Mouse (Mus musculus): Measurements from ENCODE around the gene Scube3. TPM values are rescaled to one million over a fixed set of nuclear protein-coding genes. Genes with fewer than 3 reads are reported as not detected.
"Not testable (repeated sequence)": the region's sequence is repeated elsewhere in the genome, so short reads cannot be mapped to it uniquely, and the experiment has no call there.

The Scube3 gene
- total RNA-seq, 2 experiments from 2014 or later, result 1.1 TPM

GRCm38 (mm10) chr17:28201982-28202381 lies 60.0 kb downstream of the Scube3 start:
- Histone ChIP-seq H3K4me3 (no peak overlapping the region), H3K27ac (no peak overlapping the region)
- no peak for TF ChIP-seq CTCF (conservative IDR thresholded peaks at IDR 0.05)
- DNase-seq (ENCODE audit: low spot score in 2 of 2), result no peak

- Histone ChIP-seq H3K4me3 (no peak overlapping the region), H3K27ac (no peak overlapping the region)
- TF ChIP-seq CTCF (conservative IDR thresholded peaks at IDR 0.05), result peak; percentile 86
- DNase-seq (ENCODE audit: low spot score in 2 of 2), result peak; percentile 39 to 65
Measured at GRCm38 (mm10) chr17:28204052-28204720, 62.2 kb downstream of the Scube3 start.

GRCm38 (mm10) chr17:28205443-28205842 lies 63.5 kb downstream of the Scube3 start:
- DNase-seq (ENCODE audit: low spot score in 2 of 2), result no peak
- TF ChIP-seq CTCF (conservative IDR thresholded peaks at IDR 0.05), result no peak
- no peak overlapping the region for H3K27ac ChIP-seq

GRCm38 (mm10) chr17:28207092-28207491 lies 65.2 kb downstream of the Scube3 start:
- Histone ChIP-seq H3K4me3 (no peak overlapping the region), H3K27ac (peak overlapping the region; percentile 75)
- no peak for TF ChIP-seq CTCF (conservative IDR thresholded peaks at IDR 0.05)
- DNase-seq (ENCODE audit: low spot score in 2 of 2), result no peak

More at GRCm38 (mm10) chr17:28205443-28205842, 63.5 kb downstream of the Scube3 start:
- no peak overlapping the region for H3K4me3 ChIP-seq

GRCm38 (mm10) chr17:28207591-28208313 lies 65.8 kb downstream of the Scube3 start, which contains the start of gene Def6:
Gene Def6 (plus strand): TSS chr17:28207778.
- Histone ChIP-seq H3K4me3 (peak within 1 kb of the TSS; percentile 50), H3K27ac (peak within 1 kb of the TSS; percentile 75)
- no peak for DNase-seq (ENCODE audit: low spot score in 2 of 2)
- peak; percentile 69 for TF ChIP-seq CTCF (conservative IDR thresholded peaks at IDR 0.05)

GRCm38 (mm10) chr17:28208314-28208612 lies 66.3 kb downstream of the Scube3 start:
- TF ChIP-seq CTCF (conservative IDR thresholded peaks at IDR 0.05), result no peak
- H3K4me3 ChIP-seq, result peak overlapping the region; percentile 50
- no peak for DNase-seq (ENCODE audit: low spot score in 2 of 2)
- peak overlapping the region; percentile 75 for H3K27ac ChIP-seq

GRCm38 (mm10) chr17:28209457-28210110 lies 67.6 kb downstream of the Scube3 start:
- no peak for DNase-seq (ENCODE audit: low spot score in 2 of 2)
- no peak for TF ChIP-seq CTCF (conservative IDR thresholded peaks at IDR 0.05)
- Histone ChIP-seq H3K4me3 (no peak overlapping the region), H3K27ac (no peak overlapping the region)

- no peak for TF ChIP-seq CTCF (conservative IDR thresholded peaks at IDR 0.05)
- H3K27ac ChIP-seq, result no peak overlapping the region
- no peak overlapping the region for H3K4me3 ChIP-seq
- DNase-seq (ENCODE audit: low spot score in 2 of 2), result no peak
Measured at GRCm38 (mm10) chr17:28211921-28212341, 70.0 kb downstream of the Scube3 start.

- DNase-seq (ENCODE audit: low spot score in 2 of 2), result no peak
- no peak for TF ChIP-seq CTCF (conservative IDR thresholded peaks at IDR 0.05)
- Histone ChIP-seq H3K27ac (no peak overlapping the region), H3K4me3 (no peak overlapping the region)
Measured at GRCm38 (mm10) chr17:28212391-28212790, 70.5 kb downstream of the Scube3 start.

- no peak overlapping the region for H3K4me3 ChIP-seq
- DNase-seq (ENCODE audit: low spot score in 2 of 2), result no peak
- peak; percentile 60 for TF ChIP-seq CTCF (conservative IDR thresholded peaks at IDR 0.05)
- no peak overlapping the region for H3K27ac ChIP-seq
Measured at GRCm38 (mm10) chr17:28213236-28213635, 71.3 kb downstream of the Scube3 start.

- no peak for TF ChIP-seq CTCF (conservative IDR thresholded peaks at IDR 0.05)
- H3K27ac ChIP-seq, result no peak overlapping the region; the same call in 1 of the 2 replicates
Measured at GRCm38 (mm10) chr17:28216791-28217190, 74.8 kb downstream of the Scube3 start.

GRCm38 (mm10) chr17:28217721-28218649 lies 76.0 kb downstream of the Scube3 start:
- TF ChIP-seq CTCF (conservative IDR thresholded peaks at IDR 0.05), result no peak
- H3K4me3 ChIP-seq, result no peak overlapping the region
- peak overlapping the region; percentile 57; the same call in 1 of the 2 replicates for H3K27ac ChIP-seq
- DNase-seq (ENCODE audit: low spot score in 2 of 2), result no peak

More at GRCm38 (mm10) chr17:28216791-28217190, 74.8 kb downstream of the Scube3 start:
- H3K4me3 ChIP-seq, result no peak overlapping the region
- no peak for DNase-seq (ENCODE audit: low spot score in 2 of 2)

GRCm38 (mm10) chr17:28222463-28222862 lies 80.5 kb downstream of the Scube3 start:
- H3K27ac ChIP-seq; H3K4me3 ChIP-seq; DNase-seq (ENCODE audit: low spot score in 2 of 2): not testable (repeated sequence)

All from layer of hippocampus, adult 2 months (tissue).